Mouse (Mus musculus) embryonic fibroblast, embryonic 13.5 days (primary cell): ENCODE data around the gene Prss30.

ENCODE experiments used
- CTCF ChIP-seq: IDR thresholded peaks from 2 replicates; pipeline ENCODE4 v1.5.1; 2011; ENCODE audit warnings: mild to moderate bottlenecking, control low read depth, low read length, moderate library complexity, borderline replicate concordance; ENCODE audit not compliant: insufficient read depth
- POLR2A ChIP-seq: IDR thresholded peaks from 2 replicates; pipeline ENCODE4 v1.6.1; 2011; ENCODE audit warnings: low read depth, mild to moderate bottlenecking, control low read depth, low read length, moderate library complexity

DNA sequence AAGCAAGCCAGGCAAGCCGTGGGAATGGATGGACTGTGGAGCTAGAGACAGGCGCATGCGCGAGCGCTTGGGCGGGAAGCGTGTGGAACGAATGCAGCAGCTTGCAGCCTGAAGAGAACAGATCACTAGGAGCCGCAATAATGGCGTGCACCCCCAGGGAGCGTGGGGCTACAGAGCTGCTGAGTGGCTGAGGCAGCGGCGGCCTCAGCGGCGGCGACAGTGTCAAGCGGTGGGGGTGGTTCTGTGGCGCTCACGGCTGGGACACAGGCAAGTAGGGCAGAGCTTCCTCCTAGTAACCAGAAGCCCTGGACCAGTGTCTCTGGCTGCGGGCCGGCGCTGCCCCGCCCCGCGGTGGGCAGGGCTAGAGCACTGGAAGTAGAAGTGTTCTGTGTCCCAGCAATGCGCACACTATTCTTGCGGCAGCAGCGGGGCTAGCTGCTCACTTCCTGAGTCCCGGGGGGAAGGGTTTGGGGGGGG is 55.8 kb downstream of the Prss30 start:
- TF ChIP-seq CTCF (no peak), POLR2A (peak; percentile 78)
